Mouse (Mus musculus) MEL-GATA-1-ER (cell line): ENCODE measurements around the gene Vmn1r200.
"Not testable (repeated sequence)": the region's sequence is repeated elsewhere in the genome, so short reads cannot be mapped to it uniquely, and the experiment has no call there.

Source experiments
- DNase-seq: peaks from one replicate; pipeline ENCODE4 v3.0.0-alpha.2; 2012; ENCODE audit warnings: low read depth; ENCODE audit errors: extremely low read depth

Vmn1r200 gene

GRCm38 (mm10) chr13:22390073-22390472, at the start of gene Vmn1r200:
Gene Vmn1r200 (plus strand): TSS chr13:22390373.
- no peak for DNase-seq

GRCm38 (mm10) chr13:22350064-22350463, 40.1 kb upstream of the Vmn1r200 start, which contains the start of gene Vmn1r198:
Gene Vmn1r198 (plus strand): TSS chr13:22350364.
- no peak for DNase-seq

DNA sequence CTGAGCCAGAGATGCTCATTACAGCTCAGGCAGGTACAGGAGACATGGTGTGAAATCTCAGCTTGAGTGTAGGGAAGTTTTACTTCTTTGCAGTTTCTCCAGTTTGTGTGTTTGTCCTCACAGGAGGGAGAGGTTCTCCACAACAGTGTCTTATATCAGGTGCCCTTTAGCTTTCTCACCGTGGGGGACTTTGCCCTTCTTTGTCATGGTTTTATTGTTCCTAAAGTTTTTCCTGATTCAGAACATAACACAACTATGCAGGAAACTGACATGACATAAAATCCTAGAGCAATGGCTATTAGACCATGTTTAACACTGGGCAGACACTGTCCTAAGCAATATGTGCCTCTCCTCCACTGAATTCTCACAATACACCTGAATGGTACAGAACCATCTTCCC, 39.4 kb upstream of the Vmn1r200 start:
- no peak for DNase-seq

DNA sequence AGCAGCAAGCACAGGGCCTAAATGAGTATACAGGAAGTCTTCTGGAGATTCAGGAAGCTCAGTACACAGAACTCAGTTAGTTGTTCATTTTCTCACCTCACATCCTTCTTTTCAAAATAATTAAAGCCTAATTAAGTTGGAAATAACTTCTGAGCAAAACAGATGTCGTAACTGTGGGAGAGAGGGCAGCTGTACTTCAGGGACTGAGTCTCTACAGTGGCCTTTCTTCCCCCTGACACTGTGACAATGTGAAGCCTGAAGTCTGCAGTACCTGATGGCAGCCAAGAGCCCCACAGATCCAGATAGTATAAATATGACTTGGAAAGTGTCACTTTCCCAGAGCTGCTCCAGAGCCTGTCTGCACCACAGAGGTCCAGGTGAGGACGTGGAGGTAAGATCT, 10.7 kb upstream of the Vmn1r200 start, which contains the start of gene Vmn1r199:
Gene Vmn1r199 (plus strand): TSS at position 301 of the 400 bp plus-strand sequence.
- no peak for DNase-seq

DNA sequence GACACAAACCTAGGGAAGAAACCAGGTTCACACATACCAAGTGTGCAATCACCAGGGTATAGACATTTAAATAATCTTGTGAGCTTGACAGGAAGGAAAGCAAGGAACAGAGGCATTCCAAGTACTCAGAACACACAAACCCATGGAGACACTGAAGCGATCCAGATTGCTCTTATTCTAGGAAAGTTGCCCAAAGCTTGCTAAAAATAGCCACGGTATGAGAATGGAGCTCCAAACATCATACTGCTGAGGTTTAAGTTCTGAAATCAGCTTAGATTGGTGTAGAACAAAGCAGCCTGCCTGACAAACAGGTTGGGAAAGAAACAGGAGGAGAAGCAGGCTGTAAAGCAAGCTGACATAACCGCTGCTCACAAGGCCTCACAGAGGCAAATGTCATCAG, 9.0 kb upstream of the Vmn1r200 start:
- DNase-seq: not testable (repeated sequence)

GRCm38 (mm10) chr13:22383401-22383800, 6.8 kb upstream of the Vmn1r200 start:
- DNase-seq: no peak

- DNase-seq: no peak
These were observed 3.1 kb upstream of the Vmn1r200 start for GRCm38 (mm10) chr13:22387050-22387449.

DNA sequence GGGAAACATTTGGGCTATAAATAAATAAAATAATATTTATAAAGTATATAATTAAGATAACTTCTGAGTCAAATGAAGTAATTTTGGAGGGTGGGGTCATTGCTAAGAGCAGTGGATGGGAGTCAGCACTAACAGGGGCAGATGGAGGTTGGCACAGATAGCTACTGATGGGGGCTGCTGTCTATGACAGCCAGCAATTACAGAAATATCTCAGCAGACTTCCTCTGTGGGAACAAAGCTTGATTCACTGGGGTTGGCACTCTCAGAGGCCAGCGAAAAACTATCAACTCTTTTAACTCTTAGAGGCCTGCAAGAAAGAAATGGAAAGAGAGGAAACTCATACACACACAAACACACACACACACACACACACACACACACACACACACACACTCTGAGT, 12.8 kb downstream of the Vmn1r200 start:
- DNase-seq: no peak
